Mouse (Mus musculus): ENCODE results near the gene Pmm1. TPM values are rescaled to one million over a fixed set of nuclear protein-coding genes. Genes with fewer than 3 reads are reported as not detected.
"Not testable (repeated sequence)": the region's sequence is repeated elsewhere in the genome, so short reads cannot be mapped to it uniquely, and the experiment has no call there.

Pmm1 gene
- 39.5 and 40.5 TPM in 2 replicates for polyA plus RNA-seq (2015; fragmentation: Nextera tagmentation; extraction: Ambion mirVana)

- H3K27me3 ChIP-seq: no peaks in the 10 kb centered on the region
- peaks cover 9% of the 10 kb centered on the region for H3K4me1 ChIP-seq
- peak within 1 kb of the TSS; percentile 99 for H3K4me2 ChIP-seq
- peaks cover 2% of the 10 kb centered on the region; the same call in 1 of the 2 replicates for H3K36me3 ChIP-seq
- H3K27ac ChIP-seq: peak within 1 kb of the TSS; percentile 89
- under 1% methylated on average over 75 of the region's 77 CpGs for WGBS
- H3K9ac ChIP-seq: peak within 1 kb of the TSS; percentile 72
- H3K4me3 ChIP-seq: peak within 1 kb of the TSS; percentile 73
- ATAC-seq (ENCODE audit: insufficient number of reproducible peaks, low FRiP score, low TSS enrichment, low read depth): peak; percentile 95
- no peaks in the 10 kb centered on the region for H3K9me3 ChIP-seq
These were observed at the start of gene Pmm1 for GRCm38 (mm10) chr15:81960171-81961077. Pmm1 (minus strand) TSS chr15:81960930.

GRCm38 (mm10) chr15:82004257-82004656 lies 43.5 kb upstream of the Pmm1 start:
- no peaks in the 10 kb centered on the region for H3K27me3 ChIP-seq
- H3K9ac ChIP-seq: no peak overlapping the region
- H3K27ac ChIP-seq: no peak overlapping the region
- H3K36me3 ChIP-seq: peaks cover 33% of the 10 kb centered on the region
- WGBS: 93% methylated on average over 8 of the region's 8 CpGs
- H3K9me3 ChIP-seq: no peaks in the 10 kb centered on the region
- H3K4me2 ChIP-seq: no peak overlapping the region
- H3K4me1 ChIP-seq: no peaks in the 10 kb centered on the region
- ATAC-seq (ENCODE audit: insufficient number of reproducible peaks, low FRiP score, low TSS enrichment, low read depth): no peak
- H3K4me3 ChIP-seq: no peak overlapping the region

- no peak for ATAC-seq (ENCODE audit: insufficient number of reproducible peaks, low FRiP score, low TSS enrichment, low read depth)
- Histone ChIP-seq H3K27ac (no peak overlapping the region), H3K9ac (no peak overlapping the region), H3K4me2 (no peak overlapping the region), H3K36me3 (peaks cover 56% of the 10 kb centered on the region), H3K4me1 (peaks cover 3% of the 10 kb centered on the region; the same call in 1 of the 2 replicates), H3K4me3 (no peak overlapping the region), H3K9me3 (no peaks in the 10 kb centered on the region), H3K27me3 (no peaks in the 10 kb centered on the region)
- 75% methylated on average over 6 of the region's 6 CpGs for WGBS
These were observed 33.3 kb upstream of the Pmm1 start for GRCm38 (mm10) chr15:81993992-81994391.

GRCm38 (mm10) chr15:81990549-81990948 lies 29.8 kb upstream of the Pmm1 start:
- WGBS: 50% methylated on average over 7 of the region's 7 CpGs
- no peak overlapping the region for H3K27ac ChIP-seq

GRCm38 (mm10) chr15:81989371-81990062 lies 28.8 kb upstream of the Pmm1 start:
- no peak for ATAC-seq (ENCODE audit: insufficient number of reproducible peaks, low FRiP score, low TSS enrichment, low read depth)
- Histone ChIP-seq H3K4me2 (no peak overlapping the region), H3K9ac (no peak overlapping the region), H3K4me1 (peaks cover 3% of the 10 kb centered on the region; the same call in 1 of the 2 replicates), H3K27ac (0 out of 2 replicates have a peak overlapping the region, but pooled peaks have one; percentile 14), H3K36me3 (peaks cover 13% of the 10 kb centered on the region), H3K27me3 (no peaks in the 10 kb centered on the region), H3K9me3 (no peaks in the 10 kb centered on the region), H3K4me3 (no peak overlapping the region)
- 46% methylated on average over 11 of the region's 11 CpGs for WGBS

More at GRCm38 (mm10) chr15:81990549-81990948, 29.8 kb upstream of the Pmm1 start:
- Histone ChIP-seq H3K4me3 (no peak overlapping the region), H3K4me1 (peaks cover 3% of the 10 kb centered on the region; the same call in 1 of the 2 replicates), H3K27me3 (no peaks in the 10 kb centered on the region), H3K36me3 (peaks cover 24% of the 10 kb centered on the region), H3K9ac (no peak overlapping the region), H3K9me3 (no peaks in the 10 kb centered on the region), H3K4me2 (no peak overlapping the region)
- no peak for ATAC-seq (ENCODE audit: insufficient number of reproducible peaks, low FRiP score, low TSS enrichment, low read depth)

- no peak within 1 kb of the TSS for H3K4me2 ChIP-seq
- no peaks in the 10 kb centered on the region for H3K36me3 ChIP-seq
- no peak for ATAC-seq (ENCODE audit: insufficient number of reproducible peaks, low FRiP score, low TSS enrichment, low read depth)
- WGBS: 70% methylated on average over 3 of the region's 3 CpGs
- no peak within 1 kb of the TSS for H3K27ac ChIP-seq
- no peak within 1 kb of the TSS for H3K4me3 ChIP-seq
- H3K27me3 ChIP-seq: no peaks in the 10 kb centered on the region
- H3K9me3 ChIP-seq: no peaks in the 10 kb centered on the region
- peaks cover 3% of the 10 kb centered on the region; the same call in 1 of the 2 replicates for H3K4me1 ChIP-seq
- no peak within 1 kb of the TSS for H3K9ac ChIP-seq
These were observed 26.9 kb upstream of the Pmm1 start, which contains the start of gene Xrcc6 for GRCm38 (mm10) chr15:81987646-81988045. Xrcc6 (plus strand) TSS chr15:81987835.

GRCm38 (mm10) chr15:81985267-81986161 lies 24.8 kb upstream of the Pmm1 start:
- no peak for ATAC-seq (ENCODE audit: insufficient number of reproducible peaks, low FRiP score, low TSS enrichment, low read depth)
- Histone ChIP-seq H3K4me1 (peaks cover 3% of the 10 kb centered on the region; the same call in 1 of the 2 replicates), H3K36me3 (no peaks in the 10 kb centered on the region), H3K27me3 (no peaks in the 10 kb centered on the region), H3K4me2 (no peak overlapping the region), H3K9me3 (no peaks in the 10 kb centered on the region), H3K4me3 (no peak overlapping the region), H3K9ac (no peak overlapping the region), H3K27ac (no peak overlapping the region)
- WGBS: 44% methylated on average over 2 of the region's 2 CpGs

GRCm38 (mm10) chr15:81982173-81982572 lies 21.4 kb upstream of the Pmm1 start:
- no peaks in the 10 kb centered on the region for H3K27me3 ChIP-seq
- H3K4me3 ChIP-seq: no peak overlapping the region
- no peaks in the 10 kb centered on the region for H3K4me1 ChIP-seq
- no peaks in the 10 kb centered on the region for H3K9me3 ChIP-seq
- no peak overlapping the region for H3K27ac ChIP-seq
- no peak overlapping the region for H3K4me2 ChIP-seq
- no peaks in the 10 kb centered on the region for H3K36me3 ChIP-seq
- no peak overlapping the region for H3K9ac ChIP-seq
- no peak for ATAC-seq (ENCODE audit: insufficient number of reproducible peaks, low FRiP score, low TSS enrichment, low read depth)
- 54% methylated on average over 1 of the region's 1 CpGs for WGBS

GRCm38 (mm10) chr15:81980321-81980720 lies 19.6 kb upstream of the Pmm1 start, which contains the start of gene 1700029P11Rik:
1700029P11Rik (plus strand) TSS chr15:81980540.
- Histone ChIP-seq H3K27me3 (no peaks in the 10 kb centered on the region), H3K4me1 (no peaks in the 10 kb centered on the region), H3K4me2 (no peak within 1 kb of the TSS), H3K36me3 (no peaks in the 10 kb centered on the region), H3K27ac (no peak within 1 kb of the TSS), H3K4me3 (no peak within 1 kb of the TSS), H3K9ac (no peak within 1 kb of the TSS), H3K9me3 (no peaks in the 10 kb centered on the region)
- WGBS: 95% methylated on average over 23 of the region's 23 CpGs
- no peak for ATAC-seq (ENCODE audit: insufficient number of reproducible peaks, low FRiP score, low TSS enrichment, low read depth)

GRCm38 (mm10) chr15:81975156-81975555 lies 14.4 kb upstream of the Pmm1 start:
- not testable (repeated sequence) for H3K4me2 ChIP-seq; H3K4me1 ChIP-seq; H3K9ac ChIP-seq; H3K27ac ChIP-seq; H3K4me3 ChIP-seq; H3K36me3 ChIP-seq; ATAC-seq (ENCODE audit: insufficient number of reproducible peaks, low FRiP score, low TSS enrichment, low read depth); H3K27me3 ChIP-seq; H3K9me3 ChIP-seq
- 87% methylated on average over 8 of the region's 8 CpGs for WGBS

GRCm38 (mm10) chr15:81970498-81970897 lies 9.8 kb upstream of the Pmm1 start:
- not testable (repeated sequence) for H3K27me3 ChIP-seq; H3K9me3 ChIP-seq; ATAC-seq (ENCODE audit: insufficient number of reproducible peaks, low FRiP score, low TSS enrichment, low read depth); H3K9ac ChIP-seq; H3K36me3 ChIP-seq; H3K4me2 ChIP-seq; H3K27ac ChIP-seq; H3K4me3 ChIP-seq; H3K4me1 ChIP-seq
- 92% methylated on average over 4 of the region's 4 CpGs for WGBS

Measured in limb, embryonic 15.5 days (tissue).